Comparison of ENCODE assay signal across 8 mouse cellular contexts in the genomic region with DNA sequence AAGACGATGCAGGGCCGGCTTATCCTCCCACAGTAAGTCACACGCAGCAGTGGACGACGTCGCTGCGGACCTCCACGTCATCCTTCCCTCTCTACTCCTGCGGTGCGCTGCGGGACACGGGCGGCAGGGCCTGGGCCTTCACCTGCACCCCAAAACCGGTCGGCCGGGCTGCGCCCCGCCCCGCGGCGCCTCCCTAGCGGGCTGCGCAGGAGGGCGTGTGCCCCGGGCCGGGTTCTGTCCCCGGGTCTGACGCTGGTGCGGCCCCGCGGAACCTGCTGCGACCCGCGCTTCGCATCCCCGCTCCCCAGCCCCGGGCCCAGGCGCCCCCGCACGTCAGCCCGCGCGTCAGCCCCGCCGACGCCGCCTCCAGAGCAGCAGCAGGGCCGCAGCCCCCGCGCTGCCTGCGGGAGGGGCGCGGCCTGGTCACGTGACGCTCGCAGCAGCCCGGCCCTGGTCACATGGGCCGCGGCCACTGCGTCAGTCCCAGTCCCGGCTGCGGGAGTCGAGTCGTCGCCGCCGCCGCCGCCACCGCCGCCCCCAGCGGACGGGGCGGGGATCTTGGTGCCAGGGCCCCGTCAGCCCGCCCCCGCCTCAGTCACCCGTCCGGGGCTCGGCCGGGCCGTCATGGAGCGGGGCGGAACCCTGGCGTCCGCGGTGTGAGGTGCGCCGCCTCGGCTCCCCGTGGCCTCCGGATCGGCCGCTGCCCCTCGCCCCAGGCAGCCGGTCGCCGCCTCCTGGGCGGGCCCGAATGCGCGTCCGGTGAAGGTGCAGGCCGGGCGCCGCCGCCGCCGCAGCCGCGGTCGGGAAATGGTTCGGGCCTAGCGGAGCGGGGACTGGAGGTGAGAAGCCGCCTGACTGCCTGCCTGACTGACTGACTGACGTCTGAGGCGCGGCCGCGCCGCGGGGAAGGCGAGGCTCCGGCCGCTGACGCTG. TPM values are rescaled to one million over a fixed set of nuclear protein-coding genes. Genes with fewer than 3 reads are reported as not detected.
DNase-seq lines count a peak whose midpoint lies in the region; ATAC-seq and TF ChIP-seq lines count a peak whose summit lies in the region.

A gene (plus strand): TSS at position 543 of the 933 bp plus-strand sequence.

- H3K36me3 ChIP-seq in heart, embryonic 10.5 days: peaks cover 3% of the 10 kb centered on the region; the same call in 1 of the 2 replicates
- peaks cover 10% of the 10 kb centered on the region; the same call in 1 of the 2 replicates for H3K36me3 ChIP-seq in kidney, embryonic 15.5 days

- H3K4me2 ChIP-seq in kidney, embryonic 15.5 days: peak within 1 kb of the TSS; percentile 91

- ATAC-seq in kidney, embryonic 15.5 days (replicated peaks; ENCODE audit: low FRiP score): peak; percentile 93

- peak; percentile 64 for TF ChIP-seq POLR2A in embryonic fibroblast, embryonic 13.5 days (IDR thresholded peaks at IDR 0.05; ENCODE audit: low read depth, low read length)

- no peaks in the 10 kb centered on the region for H3K27me3 ChIP-seq in heart, embryonic 10.5 days (ENCODE audit: insufficient read depth, poor library complexity, severe bottlenecking)
- no peaks in the 10 kb centered on the region for H3K27me3 ChIP-seq in kidney, embryonic 15.5 days

- H3K9ac ChIP-seq in kidney, embryonic 15.5 days: peak within 1 kb of the TSS; percentile 98

- no peaks in the 10 kb centered on the region for H3K4me1 ChIP-seq in embryonic fibroblast, embryonic 13.5 days (ENCODE audit: control insufficient read depth, insufficient read depth, low read length)
- peaks cover 7% of the 10 kb centered on the region; the same call in 1 of the 2 replicates for H3K4me1 ChIP-seq in heart, embryonic 10.5 days
- H3K4me1 ChIP-seq in kidney, embryonic 15.5 days: peaks cover 13% of the 10 kb centered on the region

- no peaks in the 10 kb centered on the region for H3K9me3 ChIP-seq in heart, embryonic 10.5 days
- H3K9me3 ChIP-seq in kidney, embryonic 15.5 days (replicated peaks): no peaks in the 10 kb centered on the region

- peak; percentile 87 to 90 for DNase-seq in B cell, adult 2 months
- peak; percentile 96 for DNase-seq in brain, adult 2 months (ENCODE audit: low read depth, low spot score)
- peak; percentile 93 for DNase-seq in heart, embryonic 10.5 days (ENCODE audit: low spot score)
- peak; percentile 90 for DNase-seq in liver
- DNase-seq in monocyte, adult 2 months (ENCODE audit: low read depth in 1 of 2, low spot score in 2 of 2): peak; percentile 60 to 81
- DNase-seq in spleen, postnatal 14 days (ENCODE audit: low spot score in 2 of 2): peak; percentile 72 to 77

- peak within 1 kb of the TSS; percentile 97 for H3K4me3 ChIP-seq in embryonic fibroblast, embryonic 13.5 days (ENCODE audit: insufficient read depth, low read length)
- peak within 1 kb of the TSS; percentile 99 for H3K4me3 ChIP-seq in heart, embryonic 10.5 days
- H3K4me3 ChIP-seq in kidney, embryonic 15.5 days (replicated peaks): peak within 1 kb of the TSS; percentile 80

- peak within 1 kb of the TSS; percentile 99 for H3K27ac ChIP-seq in embryonic fibroblast, embryonic 13.5 days (ENCODE audit: insufficient read depth, low read length)
- peak within 1 kb of the TSS; percentile 99 for H3K27ac ChIP-seq in heart, embryonic 10.5 days
- H3K27ac ChIP-seq in kidney, embryonic 15.5 days: peak within 1 kb of the TSS; percentile 96

- under 1% methylated on average over 121 of the region's 127 CpGs for WGBS in heart, embryonic 10.5 days
- WGBS in kidney, embryonic 15.5 days: under 1% methylated on average over 126 of the region's 127 CpGs

- TF ChIP-seq CTCF in embryonic fibroblast, embryonic 13.5 days (IDR thresholded peaks at IDR 0.05; ENCODE audit: borderline replicate concordance, insufficient read depth, low read length): no peak

RNA-seq across cellular contexts. Expression of the gene that starts here (rescaled TPM):
- polyA plus RNA-seq in embryonic fibroblast, embryonic 13.5 days (2011; ENCODE audit: insufficient read length, low read depth, missing spikeins): 317 and 343 TPM in 2 replicates
- polyA plus RNA-seq in heart, embryonic 10.5 days (2016; fragmentation: Nextera tagmentation; extraction: Ambion mirVana): 30.5 and 36.7 TPM in 2 replicates
- 32.1 and 38.0 TPM in 2 replicates for polyA plus RNA-seq in kidney, embryonic 15.5 days (2015; fragmentation: Nextera tagmentation; extraction: Ambion mirVana)

Comparison
In these comparisons a context has a peak if more than half of its experiments do, and no peak if none do; other contexts are left out.
1. Peak in every context shown above with its lines: DNase-seq, ATAC-seq, H3K4me3 ChIP-seq and H3K27ac ChIP-seq.